Mouse (Mus musculus) E14TG2a.4 (cell line): ENCODE results near the gene Spaca9.

Experiments
- CTCF ChIP-seq: conservative IDR thresholded peaks from 2 replicates; pipeline ENCODE4 v1.5.1; 2014; ENCODE audit warnings: low read length
- NANOG ChIP-seq: IDR thresholded peaks from 2 replicates; pipeline ENCODE4 v1.6.1; 2014; ENCODE audit warnings: borderline replicate concordance, low read length, mixed read lengths
- POU5F1 ChIP-seq: IDR thresholded peaks from 2 replicates; pipeline ENCODE4 v1.6.1; 2014; ENCODE audit warnings: low read length, borderline replicate concordance

GRCm38 (mm10) chr2:28727786-28728404 lies 28.4 kb upstream of the Spaca9 start:
- TF ChIP-seq CTCF = no peak
- no peak for TF ChIP-seq NANOG
- no peak for TF ChIP-seq POU5F1
